Mouse (Mus musculus) mammary gland, adult 2 months (tissue): Measurements from ENCODE around the gene Cep135. TPM values are rescaled to one million over a fixed set of nuclear protein-coding genes. Genes with fewer than 3 reads are reported as not detected.

ENCODE experiments used
- polyA plus RNA-seq: library from polyadenylated mRNA; depleted of rRNA; stranded (reverse); fragments of >200 nt; gene quantifications from 2 replicates; pipeline ENCODE4 v1.2.3, GENCODE M21; 2012; ENCODE audit warnings: low replicate concordance; rRNA removed

Cep135 gene
- polyA plus RNA-seq: 0.98 and 1.2 TPM in 2 replicates

GRCm38 (mm10) chr5:76588551-76589283, at the start of gene Cep135:
Gene Cep135 (plus strand): TSS chr5:76588698.

GRCm38 (mm10) chr5:76656212-76656611, 67.7 kb downstream of the Cep135 start, which contains the start of gene C530008M17Rik:
Gene C530008M17Rik (plus strand): TSS chr5:76656512.

Other genes with a start within 250 kb of the Cep135 start
- gene Nmu, start 224.9 kb upstream of the Cep135 start, polyA plus RNA-seq: not detected in 2 replicates
- 0.24 TPM in 1 of 2 replicates, not detected in the other for gene Gm7271, start 104.7 kb upstream of the Cep135 start, polyA plus RNA-seq
- 18.3 and 19.3 TPM in 2 replicates for gene Exoc1, start 59.4 kb upstream of the Cep135 start, polyA plus RNA-seq
- 0.72 and 0.92 TPM in 2 replicates for gene C530008M17Rik, start 67.8 kb downstream of the Cep135 start, polyA plus RNA-seq